Mouse (Mus musculus): ENCODE data around the gene Sun3. TPM values are rescaled to one million over a fixed set of nuclear protein-coding genes. Genes with fewer than 3 reads are reported as not detected.

Gene Sun3
- polyA plus RNA-seq (2012; fragmentation: generic; extraction: Trizol), result not detected

GRCm38 (mm10) chr11:9048703-9049060 lies at the start of gene Sun3:
Gene Sun3, minus strand, starts transcription at chr11:9048991.

GRCm38 (mm10) chr11:9048011-9048702 lies 634 bp downstream of the Sun3 start, which contains the start of gene Gm11992:
Gene Gm11992, plus strand, starts transcription at chr11:9048594.

GRCm38 (mm10) chr11:9010853-9011339 lies 37.9 kb downstream of the Sun3 start, which contains the start of gene Hus1:
Gene Hus1, minus strand, starts transcription at chr11:9011191.

GRCm38 (mm10) chr11:8973166-8973565 lies 75.6 kb downstream of the Sun3 start, which contains the start of gene Pkd1l1:
Gene Pkd1l1, minus strand, starts transcription at chr11:8973266.

Other genes starting within 250 kb of the Sun3 start
- gene Pkd1l1, start 75.7 kb downstream of the Sun3 start, polyA plus RNA-seq (2012; fragmentation: generic; extraction: Trizol), result under 1 TPM; 0.02 TPM
- 1 to 10 TPM in 1 of 2 experiments, under 1 TPM in 1; 0.54 to 2.9 TPM for gene Hus1, start 37.8 kb downstream of the Sun3 start, polyA plus RNA-seq (2012; fragmentation: generic; extraction: Trizol)
- under 1 TPM in 1 of 2 experiments, not detected in 1; 0.07 TPM for gene Gm11992, start 397 bp downstream of the Sun3 start, polyA plus RNA-seq (2012; fragmentation: generic; extraction: Trizol)
- 10 to 100 TPM in 1 of 2 experiments, 1 to 10 TPM in 1; 3.3 to 46.8 TPM for gene Upp1, start 69.1 kb upstream of the Sun3 start, polyA plus RNA-seq (2012; fragmentation: generic; extraction: Trizol)
- under 1 TPM in 1 of 2 experiments, not detected in 1; 0.01 TPM for gene Abca13, start 143.0 kb upstream of the Sun3 start, polyA plus RNA-seq (2012; fragmentation: generic; extraction: Trizol)

Measured in C3H10T1/2 (cell line).